Comparison of ENCODE assay signal across 8 mouse cellular contexts in genomic region chr7:75642846-75643563, GRCm38 (mm10).
A peak's percentile ranks its signal among the peaks of the same experiment; 100 is the strongest.
DNase-seq lines count a peak whose midpoint lies in the region; ATAC-seq and TF ChIP-seq lines count a peak whose summit lies in the region.

No protein-coding gene starts in this region.

- H3K9ac ChIP-seq in heart, embryonic 12.5 days: peak overlapping the region; percentile 34; the same call in 1 of the 2 replicates
- H3K9ac ChIP-seq in hindbrain, embryonic 13.5 days: peak overlapping the region; percentile 63
- H3K9ac ChIP-seq in midbrain, embryonic 13.5 days (replicated peaks): peak overlapping the region; percentile 51; the same call in 1 of the 2 replicates

- peak overlapping the region; percentile 82 for H3K27ac ChIP-seq in heart, embryonic 12.5 days (ENCODE audit: poor library complexity, severe bottlenecking)
- H3K27ac ChIP-seq in hindbrain, embryonic 13.5 days: no peak overlapping the region
- H3K27ac ChIP-seq in midbrain, embryonic 13.5 days: no peak overlapping the region

- H3K4me1 ChIP-seq in heart, embryonic 12.5 days (replicated peaks): peaks cover 49% of the 10 kb centered on the region
- H3K4me1 ChIP-seq in hindbrain, embryonic 13.5 days (replicated peaks): peaks cover 25% of the 10 kb centered on the region
- peaks cover 16% of the 10 kb centered on the region for H3K4me1 ChIP-seq in midbrain, embryonic 13.5 days (replicated peaks)

- no peaks in the 10 kb centered on the region for H3K27me3 ChIP-seq in heart, embryonic 12.5 days (replicated peaks)
- H3K27me3 ChIP-seq in hindbrain, embryonic 13.5 days: no peaks in the 10 kb centered on the region
- no peaks in the 10 kb centered on the region for H3K27me3 ChIP-seq in midbrain, embryonic 13.5 days

- TF ChIP-seq CTCF in brain, embryonic 14.5 days (IDR thresholded peaks at IDR 0.05; ENCODE audit: borderline replicate concordance, extremely low read depth, insufficient read depth, insufficient read length): no peak

- DNase-seq in heart, postnatal 25 days (ENCODE audit: low spot score): no peak
- DNase-seq in brain, embryonic 14.5 days (ENCODE audit: low read depth): peak; percentile 36
- DNase-seq in cerebellum, postnatal 10 days: no peak
- DNase-seq in layer of hippocampus, postnatal 25 days (ENCODE audit: extremely low spot score in 1 of 2, low spot score in 1 of 2): no peak
- DNase-seq in cerebellum, adult 11 months: no peak

- TF ChIP-seq POLR2A in brain, embryonic 14.5 days (IDR thresholded peaks at IDR 0.05; ENCODE audit: borderline replicate concordance, extremely low read depth, insufficient read depth, insufficient read length, poor library complexity, severe bottlenecking): no peak

- intact Hi-C loops in heart, postnatal 25 days (cut with DNase I): loop anchor here (2.0 to 5.0 kb wide), 2 partner anchors 74 to 89 kb away; no protein-coding TSS in a partner anchor

- no peaks in the 10 kb centered on the region for H3K9me3 ChIP-seq in heart, embryonic 12.5 days (replicated peaks)
- no peaks in the 10 kb centered on the region for H3K9me3 ChIP-seq in hindbrain, embryonic 13.5 days
- H3K9me3 ChIP-seq in midbrain, embryonic 13.5 days: no peaks in the 10 kb centered on the region

- no peaks in the 10 kb centered on the region for H3K36me3 ChIP-seq in heart, embryonic 12.5 days
- no peaks in the 10 kb centered on the region for H3K36me3 ChIP-seq in hindbrain, embryonic 13.5 days
- H3K36me3 ChIP-seq in midbrain, embryonic 13.5 days: no peaks in the 10 kb centered on the region

- ATAC-seq in heart, embryonic 12.5 days (ENCODE audit: insufficient number of reproducible peaks, low FRiP score): no peak
- no peak for ATAC-seq in hindbrain, embryonic 13.5 days (ENCODE audit: low FRiP score)
- peak; percentile 43; the same call in 1 of the 2 replicates for ATAC-seq in midbrain, embryonic 13.5 days

- peak overlapping the region; percentile 61 for H3K4me2 ChIP-seq in heart, embryonic 12.5 days
- peak overlapping the region; percentile 56 for H3K4me2 ChIP-seq in hindbrain, embryonic 13.5 days
- H3K4me2 ChIP-seq in midbrain, embryonic 13.5 days (replicated peaks): peak overlapping the region; percentile 58

- WGBS in heart, embryonic 12.5 days: 47% methylated on average over 16 of the region's 16 CpGs
- 50% methylated on average over 16 of the region's 16 CpGs for WGBS in hindbrain, embryonic 13.5 days
- 56% methylated on average over 15 of the region's 16 CpGs for WGBS in midbrain, embryonic 13.5 days

- peak overlapping the region; percentile 33 for H3K4me3 ChIP-seq in heart, embryonic 12.5 days
- H3K4me3 ChIP-seq in hindbrain, embryonic 13.5 days: peak overlapping the region; percentile 35
- peak overlapping the region; percentile 37 for H3K4me3 ChIP-seq in midbrain, embryonic 13.5 days (replicated peaks)
